Mouse (Mus musculus) CH12.LX (cell line): Measurements from ENCODE around the gene Wdfy3.

Source experiments
- BHLHE40 ChIP-seq: IDR thresholded peaks from 2 replicates; pipeline ENCODE4 v1.6.1; 2011; ENCODE audit warnings: mild to moderate bottlenecking, low read depth, low read length, improper control_type of control experiment
- CHD1 ChIP-seq: IDR thresholded peaks from 2 replicates; pipeline ENCODE4 v1.6.1; 2012; ENCODE audit warnings: low read depth, low read length, improper control_type of control experiment, inconsistent platforms
- CHD2 ChIP-seq: IDR thresholded peaks from 2 replicates; pipeline ENCODE4 v1.6.1; 2011; ENCODE audit warnings: low read length, improper control_type of control experiment
- CTCF ChIP-seq, 2 experiments: IDR thresholded peaks in 1 of 2; conservative IDR thresholded peaks in 1 of 2; 2 replicates each; pipeline ENCODE4 v1.5.1; 2011 to 2012; ENCODE audit warnings: low read depth in 2 of 2, low read length in 2 of 2, improper control_type of control experiment in 1 of 2, inconsistent platforms in 1 of 2, mild to moderate bottlenecking in 1 of 2, moderate library complexity in 1 of 2
- EP300 ChIP-seq: IDR thresholded peaks from 2 replicates; pipeline ENCODE4 v1.6.1; 2011; ENCODE audit warnings: low read length, improper control_type of control experiment
- KAT2A ChIP-seq: IDR thresholded peaks from 2 replicates; pipeline ENCODE4 v1.6.1; 2012; ENCODE audit warnings: low read length, improper control_type of control experiment, inconsistent platforms; ENCODE audit not compliant: insufficient replicate concordance
- MAFK ChIP-seq: IDR thresholded peaks from 2 replicates; pipeline ENCODE4 v1.6.1; 2011; ENCODE audit warnings: low read length, improper control_type of control experiment; ENCODE audit not compliant: insufficient replicate concordance
- NRF1 ChIP-seq: IDR thresholded peaks from 2 replicates; pipeline ENCODE4 v1.6.1; 2014; ENCODE audit warnings: low read depth, mild to moderate bottlenecking, inconsistent platforms, low read length, improper control_type of control experiment, moderate library complexity
- POLR2A ChIP-seq: IDR thresholded peaks from 2 replicates; pipeline ENCODE4 v1.6.1; 2011; ENCODE audit warnings: low read depth, mild to moderate bottlenecking, improper control_type of control experiment, low read length
- SIN3A ChIP-seq: IDR thresholded peaks from 2 replicates; pipeline ENCODE4 v1.6.1; 2012; ENCODE audit warnings: low read length, improper control_type of control experiment, inconsistent platforms
- ZMIZ1 ChIP-seq: IDR thresholded peaks from 2 replicates; pipeline ENCODE4 v1.6.1; 2012; ENCODE audit warnings: low read depth, mild to moderate bottlenecking, inconsistent platforms, low read length, improper control_type of control experiment
- ZNF384 ChIP-seq: IDR thresholded peaks from 2 replicates; pipeline ENCODE4 v1.6.1; 2012; ENCODE audit warnings: low read depth, low read length, improper control_type of control experiment, inconsistent platforms

GRCm38 (mm10) chr5:101822311-101822670 is 247.4 kb downstream of the Wdfy3 start:
- no peak for TF ChIP-seq MAFK
- TF ChIP-seq CHD1, result no peak
- TF ChIP-seq POLR2A, result no peak
- no peak for TF ChIP-seq ZNF384
- no peak for TF ChIP-seq BHLHE40
- no peak for TF ChIP-seq CHD2
- no peak for TF ChIP-seq EP300
- no peak for TF ChIP-seq SIN3A
- TF ChIP-seq CTCF (conservative IDR thresholded peaks at IDR 0.05 in 1 of 2, IDR thresholded peaks at IDR 0.05 in 1 of 2; ENCODE audit: low read depth in 2 of 2, low read length in 2 of 2), result no peak
- TF ChIP-seq ZMIZ1, result no peak
- no peak for TF ChIP-seq NRF1
- TF ChIP-seq KAT2A, result no peak
